Mouse (Mus musculus) granulocyte monocyte progenitor cell, adult 5-6 weeks (primary cell): ENCODE measurements at regions not wholly inside any gene's neighbourhood (a gene's known extent, or its start where the extent isn't known, plus 50 kb on each side); places are given as distances from the start of the nearest gene placed in this dataset.

ENCODE experiments used
- ATAC-seq: replicated peaks from 2 replicates; pipeline ENCODE4 v1.8.0; 2016; ENCODE audit warnings: mild to moderate bottlenecking, moderate TSS enrichment, inconsistent platforms; ENCODE audit not compliant: poor library complexity, severe bottlenecking

- no peak for ATAC-seq
Measured at GRCm38 (mm10) chr6:16365450-16365849, 532.8 kb downstream of the Tfec start.

- ATAC-seq, result no peak
Measured at GRCm38 (mm10) chr6:16362057-16362456, 536.2 kb downstream of the Tfec start.

- ATAC-seq, result peak; percentile 56
Measured at GRCm38 (mm10) chr6:16359881-16360711, 538.1 kb downstream of the Tfec start.

- no peak for ATAC-seq
Measured at GRCm38 (mm10) chr6:16359464-16359863, 538.8 kb downstream of the Tfec start.

- no peak for ATAC-seq
Measured at GRCm38 (mm10) chr6:16333638-16334037, 564.6 kb downstream of the Tfec start.

- ATAC-seq, result no peak
Measured at GRCm38 (mm10) chr6:16314305-16315010, 583.8 kb downstream of the Tfec start.

GRCm38 (mm10) chr6:16312915-16313314 is 585.3 kb downstream of the Tfec start:
- no peak for ATAC-seq

- no peak for ATAC-seq
Measured at GRCm38 (mm10) chr6:16283328-16284072, 563.0 kb downstream of the Mdfic start.

- ATAC-seq, result no peak
Measured at GRCm38 (mm10) chr6:16281938-16282337, 561.5 kb downstream of the Mdfic start.
